Mouse (Mus musculus) T-helper 1 cell (primary cell): ENCODE results near the gene B230118H07Rik.

ENCODE experiments used
- in situ Hi-C: fragments of 300-600 bp; cut with MboI, MseI; formaldehyde crosslinking; loops from one replicate; pipeline ENCODE4 v1.15.1; 2025; ENCODE audit warnings: high pct_unique_total_duplicates

B230118H07Rik gene

GRCm38 (mm10) chr2:101649114-101649671, at the start of gene B230118H07Rik, which contains the start of gene Rag1:
Gene B230118H07Rik, minus strand, starts transcription at chr2:101649532.
Gene Rag1, minus strand, starts transcription at chr2:101649501.
- in situ Hi-C loops, result no loop called here

- in situ Hi-C loops, result no loop called here
These were observed 46.3 kb upstream of the B230118H07Rik start for GRCm38 (mm10) chr2:101695584-101695983.

GRCm38 (mm10) chr2:101693577-101694215, 44.4 kb upstream of the B230118H07Rik start:
- in situ Hi-C loops, result no loop called here

DNA sequence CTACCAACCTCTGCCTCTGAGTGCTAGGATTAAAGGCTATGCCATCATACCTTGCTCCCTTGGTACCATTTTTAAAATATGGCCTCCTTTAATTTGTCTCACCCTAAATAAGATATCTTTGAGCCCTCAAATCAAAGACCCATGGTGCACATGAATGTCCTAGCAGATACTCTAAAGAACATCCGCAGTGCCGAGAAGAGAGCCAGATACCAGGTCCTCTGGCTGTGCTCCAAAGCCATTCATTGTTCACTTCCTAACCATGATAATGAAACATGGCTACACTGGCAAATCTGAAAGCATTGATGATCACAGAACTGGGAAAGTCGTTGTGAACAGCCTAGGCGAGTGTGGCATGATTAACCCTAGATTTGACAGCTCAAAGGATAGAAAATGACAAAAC, 43.7 kb upstream of the B230118H07Rik start:
- in situ Hi-C loops, result no loop called here

- in situ Hi-C loops, result no loop called here
These were observed 41.0 kb upstream of the B230118H07Rik start for GRCm38 (mm10) chr2:101690252-101690827.

- in situ Hi-C loops, result no loop called here
These were observed 38.7 kb upstream of the B230118H07Rik start for GRCm38 (mm10) chr2:101688011-101688410.

GRCm38 (mm10) chr2:101684421-101684820, 35.1 kb upstream of the B230118H07Rik start:
- in situ Hi-C loops, result no loop called here

DNA sequence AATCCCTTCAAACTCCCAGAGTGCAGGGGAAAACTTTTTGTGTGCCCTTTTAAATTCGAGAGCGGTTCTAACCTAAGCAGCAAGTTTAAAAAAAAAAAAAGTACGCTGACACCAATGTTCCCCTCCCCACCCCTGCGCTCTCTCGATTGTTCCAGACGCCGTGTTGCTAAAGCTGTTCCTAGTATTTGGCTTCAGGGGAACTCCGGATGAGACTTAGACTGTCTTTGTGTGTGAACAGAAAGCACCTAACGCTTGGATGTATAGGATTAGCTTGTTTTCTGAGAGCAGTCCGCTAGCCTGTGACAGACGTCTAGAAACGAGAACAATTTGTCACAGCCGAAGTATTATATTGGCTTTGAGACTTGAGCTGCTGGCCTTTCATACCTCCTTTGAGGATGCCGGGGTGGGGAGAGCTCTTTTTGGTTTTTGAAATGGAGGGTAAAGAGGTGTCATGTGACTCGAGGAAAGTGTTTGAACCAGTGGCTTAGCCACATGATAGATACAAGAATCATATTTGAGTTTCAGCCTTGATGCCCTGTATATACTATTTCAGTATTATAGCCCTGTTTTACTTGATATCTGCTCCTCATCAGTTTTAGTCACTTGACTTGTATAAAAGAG, 29.9 kb upstream of the B230118H07Rik start:
- in situ Hi-C loops, result no loop called here

- in situ Hi-C loops, result no loop called here
These were observed 29.1 kb upstream of the B230118H07Rik start, which contains the start of gene Traf6 for GRCm38 (mm10) chr2:101678236-101679021. Gene Traf6, plus strand, starts transcription at chr2:101678429.

GRCm38 (mm10) chr2:101673547-101673946, 24.2 kb upstream of the B230118H07Rik start:
- in situ Hi-C loops, result no loop called here

GRCm38 (mm10) chr2:101668751-101669150, 19.4 kb upstream of the B230118H07Rik start:
- in situ Hi-C loops, result no loop called here

GRCm38 (mm10) chr2:101665703-101666092, 16.4 kb upstream of the B230118H07Rik start:
- in situ Hi-C loops, result no loop called here

DNA sequence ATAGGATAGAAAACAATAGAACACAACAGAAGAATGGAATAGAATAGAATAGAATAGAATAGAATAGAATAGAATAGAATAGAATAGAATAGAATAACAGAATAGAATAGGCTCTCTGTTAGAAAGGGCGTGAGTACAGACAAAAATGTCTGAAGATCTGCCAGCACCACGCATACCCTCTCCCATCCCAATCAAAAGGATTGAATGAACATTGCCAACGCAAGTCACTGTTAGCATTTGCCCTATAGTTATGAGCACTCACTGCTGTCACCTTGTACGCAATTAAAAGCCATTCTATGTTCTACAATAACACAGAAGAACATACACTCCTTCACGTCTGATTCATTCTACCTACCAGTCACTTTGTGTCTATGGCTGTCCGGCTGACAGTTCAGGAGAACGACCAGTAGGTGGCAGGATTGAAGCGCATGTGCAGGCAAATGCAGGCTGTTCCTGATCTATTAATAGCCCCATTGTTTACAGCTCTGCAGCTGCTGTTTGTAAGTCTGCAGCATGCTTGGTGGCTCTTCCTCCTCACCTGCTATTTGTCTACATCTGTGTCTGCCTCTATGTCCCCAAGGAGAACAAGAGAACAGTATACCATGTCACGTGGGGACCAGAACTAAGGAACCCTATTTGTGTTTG, 15.8 kb upstream of the B230118H07Rik start:
- in situ Hi-C loops, result no loop called here

GRCm38 (mm10) chr2:101660536-101660935, 11.2 kb upstream of the B230118H07Rik start:
- in situ Hi-C loops, result no loop called here

GRCm38 (mm10) chr2:101652921-101653597, 3.7 kb upstream of the B230118H07Rik start:
- in situ Hi-C loops, result no loop called here

DNA sequence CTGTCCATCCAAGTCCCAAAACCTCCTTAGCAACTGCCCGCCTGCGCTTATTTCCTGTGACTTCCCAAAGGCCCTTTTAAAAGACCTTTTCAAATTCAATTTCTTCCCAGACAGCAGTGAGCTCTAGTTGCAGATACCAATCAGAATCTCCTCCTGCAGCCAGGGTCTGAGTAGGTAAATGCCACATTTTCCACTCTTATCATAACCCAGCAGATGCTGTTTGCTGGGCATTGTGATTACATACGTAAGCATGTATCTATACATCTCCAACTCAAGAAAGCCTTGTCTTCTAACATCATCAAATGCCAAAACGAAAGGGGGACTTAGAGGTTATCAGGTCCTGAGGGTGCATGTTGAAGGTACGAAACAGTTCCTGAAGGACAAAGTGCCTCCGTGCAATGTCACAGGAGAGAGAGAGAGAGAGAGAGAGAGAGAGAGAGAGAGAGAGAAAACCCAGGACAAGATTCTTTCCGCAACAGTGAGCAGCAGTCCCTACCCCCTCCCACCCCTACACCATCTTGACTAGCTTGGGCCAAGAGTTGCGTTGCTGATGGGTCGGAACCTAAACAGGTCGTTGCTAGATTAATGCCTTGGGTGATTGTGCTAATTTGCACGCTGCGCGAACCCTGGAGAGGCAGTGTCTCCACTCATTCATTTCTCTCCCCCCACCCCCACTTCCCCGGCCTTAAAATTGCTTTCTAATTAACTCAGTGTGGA, 3.0 kb upstream of the B230118H07Rik start:
- in situ Hi-C loops, result no loop called here

DNA sequence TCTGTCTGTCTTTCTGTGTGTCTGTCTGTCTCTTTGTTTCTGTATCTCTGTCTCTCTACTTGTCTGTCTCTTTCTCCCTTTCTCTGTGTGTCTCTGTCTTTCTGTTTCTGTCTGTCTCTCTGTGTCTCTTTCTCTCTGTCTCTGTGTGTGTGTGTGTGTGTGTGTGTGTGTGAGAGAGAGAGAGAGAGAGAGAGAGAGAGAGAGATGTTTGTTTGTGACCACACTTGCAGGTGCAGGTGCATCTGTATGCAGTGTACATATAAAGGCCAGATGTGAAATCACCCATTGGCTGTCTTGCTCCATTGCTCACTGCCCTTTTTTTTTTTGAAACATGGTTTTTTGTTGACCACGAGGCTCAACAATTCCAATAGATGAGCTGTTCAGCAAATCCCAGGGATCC, 1.1 kb upstream of the B230118H07Rik start:
- in situ Hi-C loops, result no loop called here

GRCm38 (mm10) chr2:101648361-101648760, 971 bp downstream of the B230118H07Rik start:
- in situ Hi-C loops, result no loop called here

DNA sequence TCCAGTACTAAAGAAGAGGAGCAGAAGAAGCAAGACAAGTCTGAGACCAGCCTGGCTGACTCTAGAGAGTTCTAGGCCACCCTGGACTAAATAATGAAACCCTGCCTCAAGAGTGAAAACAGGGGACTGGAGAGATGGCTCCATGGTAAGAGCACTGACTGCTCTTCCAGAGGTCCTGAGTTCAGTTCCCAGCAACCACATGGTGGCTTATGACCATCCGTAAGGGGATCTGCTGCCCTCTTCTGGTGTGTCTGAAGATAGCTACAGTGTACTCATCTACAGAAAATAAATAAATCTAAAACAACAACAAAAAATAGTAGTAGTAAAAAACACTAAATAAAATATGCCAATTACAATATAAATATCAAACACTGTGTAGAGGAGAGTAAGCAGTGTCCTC, 3.5 kb downstream of the B230118H07Rik start:
- in situ Hi-C loops, result no loop called here

DNA sequence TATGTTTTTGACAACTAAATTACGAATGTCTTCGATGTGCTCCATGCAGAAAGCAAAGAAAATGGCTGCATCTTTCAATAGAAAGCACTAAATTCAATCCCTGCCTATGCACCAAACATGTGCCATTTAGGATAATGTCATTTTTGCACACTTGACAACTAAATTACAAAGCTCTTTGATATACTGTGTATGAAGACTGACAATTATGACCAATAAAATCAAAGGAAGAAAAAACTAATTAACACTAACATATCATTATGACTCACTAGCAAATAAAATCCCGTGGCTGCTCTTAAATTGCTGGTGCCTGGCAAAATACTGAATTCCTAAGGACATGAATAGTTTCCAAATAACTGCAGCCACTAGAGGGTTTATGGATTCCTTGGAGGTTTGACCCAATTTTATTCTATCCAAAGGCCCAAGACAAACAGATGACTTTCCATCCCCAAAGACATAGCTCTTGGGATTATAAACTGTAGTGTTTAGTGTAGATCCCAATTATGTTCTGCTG, 9.4 kb downstream of the B230118H07Rik start:
- in situ Hi-C loops, result no loop called here
